Mouse (Mus musculus) cerebellum, adult 2 months (tissue): ENCODE data around the gene Xbp1.

Source experiments
- CTCF ChIP-seq: fragments of 200-500 bp; IDR thresholded peaks from 2 replicates; pipeline ENCODE4 v1.5.1; 2011; ENCODE audit warnings: low read depth, mild to moderate bottlenecking, control low read depth, low read length, moderate library complexity, borderline replicate concordance; ENCODE audit not compliant: insufficient read depth
- POLR2A ChIP-seq: fragments of 200-500 bp; IDR thresholded peaks from 2 replicates; pipeline ENCODE4 v1.6.1; 2011; ENCODE audit warnings: low read length, control low read depth, borderline replicate concordance; ENCODE audit not compliant: insufficient read depth

GRCm38 (mm10) chr11:5560273-5560672 lies 39.8 kb downstream of the Xbp1 start:
- TF ChIP-seq CTCF (no peak), POLR2A (no peak)
